Mouse (Mus musculus) urinary bladder, adult 18-20 months (tissue): ENCODE results near the gene Sgk1.
"Not testable (repeated sequence)": the region's sequence is repeated elsewhere in the genome, so short reads cannot be mapped to it uniquely, and the experiment has no call there.

Source experiments
- DNase-seq, 2 experiments: peaks; one replicate each; pipeline ENCODE4 v3.0.0; 2022; ENCODE audit warnings: low spot score in 2 of 2, mixed read lengths in 2 of 2

The Sgk1 gene

GRCm38 (mm10) chr10:21866504-21866903 is 15.5 kb upstream of the Sgk1 start:
- DNase-seq = no peak

DNA sequence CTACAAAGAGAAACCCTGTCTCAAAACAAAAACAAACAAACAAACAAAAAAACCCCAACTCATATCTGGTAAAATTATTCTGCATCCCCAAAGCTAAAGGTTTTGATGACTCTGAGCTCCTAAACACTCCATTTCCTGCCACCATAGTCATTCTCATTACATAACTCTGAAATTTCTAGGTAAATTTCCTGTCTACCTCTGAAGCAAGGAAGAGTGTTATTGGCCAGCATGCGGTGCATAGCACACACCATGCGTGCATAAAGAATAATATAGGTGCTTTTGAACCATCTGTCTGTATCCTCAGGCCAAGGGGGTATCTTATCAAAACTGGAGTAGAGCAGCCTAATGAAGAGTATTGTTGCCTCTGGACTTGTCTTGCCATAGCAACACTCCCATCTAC is 13.8 kb upstream of the Sgk1 start:
- no peak for DNase-seq

GRCm38 (mm10) chr10:21868623-21869022 is 13.4 kb upstream of the Sgk1 start:
- no peak for DNase-seq

DNA sequence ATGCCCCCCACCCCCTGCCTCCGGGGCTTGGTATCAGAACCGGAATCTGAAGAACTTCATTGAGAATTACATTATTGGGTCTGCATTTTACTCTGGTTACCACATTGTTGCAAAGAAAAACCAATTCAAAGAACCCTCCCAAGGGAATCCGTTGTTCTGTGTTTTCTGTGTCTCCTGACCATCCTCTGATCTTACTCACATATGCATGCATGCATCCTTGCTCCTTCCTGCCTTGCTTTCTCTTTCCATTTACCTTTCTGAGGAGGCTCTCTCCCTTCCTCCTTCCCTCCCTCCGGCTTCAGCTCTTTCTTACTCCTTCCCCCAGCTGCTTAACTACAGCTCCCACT is 174 bp upstream of the Sgk1 start:
- DNase-seq = no peak

DNA sequence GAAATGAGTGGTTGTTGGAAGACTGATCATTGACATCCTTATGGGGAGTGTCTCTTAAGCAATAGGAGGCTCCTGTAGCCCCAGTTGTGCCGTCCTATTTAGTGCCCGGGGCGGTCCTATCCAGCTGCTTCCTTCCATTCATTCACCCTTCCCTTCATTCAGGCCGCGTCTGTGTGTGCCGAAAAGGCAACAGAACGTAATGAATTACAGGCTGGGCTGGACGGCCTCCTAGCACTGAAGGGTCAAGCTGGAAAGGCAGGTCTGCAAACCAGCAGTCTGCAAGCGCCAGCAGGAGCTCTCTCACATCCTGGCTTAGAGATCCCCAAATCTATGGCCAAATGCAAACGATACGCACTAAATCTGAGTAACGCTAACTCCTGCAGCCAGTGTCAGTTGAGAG is 1.6 kb downstream of the Sgk1 start:
- no peak for DNase-seq

- DNase-seq = no peak
These were observed 2.5 kb downstream of the Sgk1 start for GRCm38 (mm10) chr10:21884534-21884933.

DNA sequence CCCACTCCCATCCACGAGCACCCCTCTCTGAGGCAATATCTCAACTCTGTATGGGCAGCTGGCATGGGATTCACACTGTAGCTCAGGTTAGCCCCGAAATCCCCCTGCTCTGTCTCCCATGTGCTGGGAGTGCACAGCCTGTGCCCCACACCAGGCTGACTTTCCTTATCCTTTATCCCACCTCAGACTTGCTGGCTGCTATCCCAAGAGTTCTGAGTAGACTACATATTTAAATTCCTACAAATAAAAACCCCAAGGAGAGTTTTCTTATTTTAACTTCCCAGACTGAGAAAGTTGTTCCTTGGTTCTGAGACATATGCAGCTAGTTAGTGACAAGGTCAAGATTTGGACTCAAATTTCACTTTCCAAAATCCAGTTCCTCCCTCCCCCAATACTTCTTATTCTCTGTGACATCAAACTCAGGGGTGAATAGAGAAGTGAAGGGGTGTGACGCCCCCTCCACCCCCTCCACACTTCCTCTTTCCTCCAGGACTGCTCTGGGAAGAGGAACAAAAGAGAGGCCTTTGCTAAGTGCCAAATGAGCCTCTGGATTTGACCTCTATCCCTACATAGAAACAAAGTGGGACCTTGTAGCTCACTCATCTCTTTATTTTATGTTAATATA is 7.3 kb downstream of the Sgk1 start:
- no peak for DNase-seq

- DNase-seq = no peak
These were observed 8.3 kb downstream of the Sgk1 start for GRCm38 (mm10) chr10:21890293-21890692.

GRCm38 (mm10) chr10:21891442-21891841 is 9.5 kb downstream of the Sgk1 start:
- no peak for DNase-seq

DNA sequence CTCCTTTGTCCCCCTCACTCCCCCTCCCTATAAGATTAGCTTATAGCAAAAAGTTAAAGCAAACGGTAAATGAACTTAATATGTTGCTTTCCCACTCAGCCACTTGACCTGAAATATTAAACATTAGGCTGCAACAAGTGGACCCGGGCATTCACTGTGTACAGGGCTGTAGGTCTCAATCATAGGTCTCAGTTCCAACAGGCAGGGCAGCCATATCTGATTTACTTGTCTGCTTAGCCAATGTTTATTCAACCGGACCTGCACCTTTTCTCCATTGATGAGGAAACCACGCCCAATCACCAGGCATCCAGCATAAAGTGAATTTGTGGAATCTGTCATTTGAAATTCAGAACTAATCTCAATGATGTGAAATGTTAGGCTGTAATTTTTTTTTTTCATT is 10.1 kb downstream of the Sgk1 start:
- DNase-seq = peak in 1 of 2 experiments; percentile 12

- no peak for DNase-seq
These were observed 16.4 kb downstream of the Sgk1 start for GRCm38 (mm10) chr10:21898417-21898816.

DNA sequence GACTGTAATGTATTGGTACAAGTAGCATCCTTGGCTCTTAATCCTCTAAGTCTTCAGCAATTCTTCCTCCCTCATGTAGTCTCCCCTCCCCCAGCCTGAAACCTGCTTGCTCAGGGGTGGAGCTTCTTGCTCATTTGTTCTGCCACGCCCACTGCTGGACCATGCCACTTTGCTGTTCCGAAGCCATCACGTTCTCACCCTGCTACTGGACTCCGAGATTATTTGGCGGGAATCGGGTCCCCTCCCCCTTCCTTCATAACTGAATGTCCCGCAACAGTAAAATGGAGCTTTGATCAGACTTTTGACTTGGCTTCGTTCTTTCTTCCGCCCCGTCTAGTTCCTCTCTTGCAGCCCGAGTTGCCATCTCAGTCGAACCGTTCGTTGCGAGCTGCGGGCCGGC is 16.9 kb downstream of the Sgk1 start:
- not testable (repeated sequence) for DNase-seq

GRCm38 (mm10) chr10:21899397-21899796 is 17.4 kb downstream of the Sgk1 start:
- no peak for DNase-seq

- no peak for DNase-seq
These were observed 20.5 kb downstream of the Sgk1 start for GRCm38 (mm10) chr10:21902152-21903140.

DNA sequence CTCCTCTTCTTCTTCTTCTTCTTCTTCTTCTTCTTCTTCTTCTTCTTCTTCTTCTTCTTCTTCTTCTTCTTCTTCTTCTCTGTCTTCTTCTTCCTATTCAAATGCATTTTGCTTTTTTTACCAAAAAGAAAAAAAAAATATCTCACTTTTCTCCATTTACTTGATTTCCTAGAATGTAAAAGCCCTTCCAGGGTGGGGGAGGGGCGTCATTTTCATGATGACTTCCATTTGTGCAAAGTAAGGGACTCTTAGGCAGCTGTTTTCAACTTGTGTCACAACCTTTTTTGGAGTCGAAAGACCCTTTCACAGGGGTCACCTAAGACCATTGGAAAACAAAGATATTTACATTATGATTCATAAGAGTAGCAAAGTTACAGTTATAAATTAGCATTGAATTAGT is 22.2 kb downstream of the Sgk1 start:
- DNase-seq = no peak

DNA sequence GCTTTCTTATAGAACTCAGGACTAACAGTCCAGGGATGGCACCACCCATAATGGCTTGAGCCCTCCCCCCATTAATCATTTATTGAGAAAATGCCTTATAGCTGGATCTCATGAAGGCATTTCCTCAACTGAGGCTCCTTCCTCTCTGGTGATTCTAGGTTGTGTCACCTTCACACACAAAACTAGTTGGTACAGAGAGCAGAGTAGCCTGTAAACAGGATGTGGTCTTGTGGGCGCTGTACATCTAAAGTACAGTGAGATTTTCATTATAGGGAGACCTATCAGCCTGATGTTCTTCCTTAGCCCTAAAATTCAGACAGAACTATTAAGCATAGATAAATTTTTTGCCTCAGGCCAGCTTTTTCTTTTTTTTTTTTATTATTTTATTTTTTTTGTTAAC is 23.6 kb downstream of the Sgk1 start:
- DNase-seq = no peak

DNA sequence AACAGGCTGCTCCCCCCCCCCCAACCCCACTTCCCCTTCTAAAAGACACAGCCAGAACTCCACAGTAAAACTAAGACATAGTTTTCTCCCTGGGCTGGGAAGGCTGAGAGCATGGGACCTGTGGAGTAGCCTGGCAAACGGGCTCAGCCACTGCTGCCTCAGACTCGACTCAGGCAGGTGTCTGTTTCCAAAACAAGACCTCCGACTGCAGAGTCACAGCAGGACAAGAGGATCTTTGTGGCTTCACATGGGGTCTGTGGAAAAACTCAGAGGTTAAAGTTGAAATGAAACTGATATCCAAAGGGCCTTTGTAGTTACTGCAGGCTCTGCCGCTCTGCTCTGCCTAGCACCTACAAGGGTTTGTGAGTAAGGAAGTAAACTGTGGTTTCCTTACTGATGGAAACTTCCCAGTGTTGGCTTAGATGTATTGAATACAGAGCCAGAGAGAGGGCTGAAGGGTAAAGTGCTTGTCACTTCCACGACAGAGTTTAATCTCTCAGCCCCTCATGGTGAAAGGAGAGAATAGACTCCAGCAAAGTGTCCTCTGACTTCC is 25.0 kb downstream of the Sgk1 start:
- DNase-seq = no peak

DNA sequence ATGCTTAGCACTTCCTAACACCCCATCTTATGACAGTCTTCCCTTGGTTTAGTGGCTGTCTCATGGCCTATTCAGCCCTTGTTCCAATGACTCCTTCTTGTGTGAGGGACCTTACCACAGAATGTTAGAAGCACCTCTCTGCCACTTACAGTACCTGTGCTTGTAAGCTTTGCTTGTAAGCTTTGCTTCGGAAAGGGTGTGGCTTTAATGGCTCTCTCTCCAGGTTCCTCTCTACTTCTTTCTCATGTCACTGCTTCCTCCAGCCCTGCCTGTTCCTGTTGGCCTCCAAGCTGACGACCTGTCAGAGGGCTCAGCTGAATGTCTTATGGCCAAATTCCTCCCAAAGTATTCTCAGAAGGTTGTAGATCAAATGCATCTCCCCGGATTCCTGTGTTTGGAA is 25.8 kb downstream of the Sgk1 start:
- no peak for DNase-seq

DNA sequence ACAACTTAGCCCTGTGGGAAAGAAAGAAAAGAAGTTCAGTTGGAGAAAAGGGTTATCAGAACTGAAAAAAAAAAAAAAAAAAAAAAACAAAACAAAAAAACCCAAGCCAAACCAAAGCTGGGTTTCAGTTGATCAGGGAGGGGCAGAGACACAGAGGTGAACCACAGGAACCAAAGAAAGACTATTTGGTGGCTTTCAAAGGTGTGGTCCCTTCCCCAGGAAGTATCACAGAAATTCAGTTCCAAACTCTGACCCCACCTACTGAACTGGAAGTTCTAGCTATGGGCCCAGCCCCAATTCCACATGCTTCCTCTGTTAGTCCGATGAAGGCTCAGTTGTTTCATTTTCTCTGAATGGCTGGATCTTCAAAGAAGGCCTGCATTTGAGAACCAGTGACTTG is 26.7 kb downstream of the Sgk1 start:
- no peak for DNase-seq

DNA sequence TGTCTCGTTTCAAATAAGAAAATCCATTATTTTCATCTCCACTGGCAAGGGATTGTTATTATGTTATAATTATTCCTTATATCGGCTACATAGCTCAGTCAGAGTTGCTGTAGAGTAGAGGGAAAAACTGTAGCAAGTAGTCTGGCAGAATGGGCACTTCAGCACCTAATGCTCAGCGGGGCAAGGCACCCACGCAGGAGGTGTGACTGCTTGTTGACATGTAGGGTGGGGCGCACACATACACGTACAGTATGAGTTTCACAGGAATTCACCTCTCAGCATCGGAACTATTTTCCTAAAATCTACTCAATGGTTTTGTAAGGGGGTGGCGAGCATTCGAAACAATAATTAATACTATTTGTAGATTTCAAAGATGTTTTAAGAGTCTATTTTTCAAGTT is 28.4 kb downstream of the Sgk1 start:
- no peak for DNase-seq

DNA sequence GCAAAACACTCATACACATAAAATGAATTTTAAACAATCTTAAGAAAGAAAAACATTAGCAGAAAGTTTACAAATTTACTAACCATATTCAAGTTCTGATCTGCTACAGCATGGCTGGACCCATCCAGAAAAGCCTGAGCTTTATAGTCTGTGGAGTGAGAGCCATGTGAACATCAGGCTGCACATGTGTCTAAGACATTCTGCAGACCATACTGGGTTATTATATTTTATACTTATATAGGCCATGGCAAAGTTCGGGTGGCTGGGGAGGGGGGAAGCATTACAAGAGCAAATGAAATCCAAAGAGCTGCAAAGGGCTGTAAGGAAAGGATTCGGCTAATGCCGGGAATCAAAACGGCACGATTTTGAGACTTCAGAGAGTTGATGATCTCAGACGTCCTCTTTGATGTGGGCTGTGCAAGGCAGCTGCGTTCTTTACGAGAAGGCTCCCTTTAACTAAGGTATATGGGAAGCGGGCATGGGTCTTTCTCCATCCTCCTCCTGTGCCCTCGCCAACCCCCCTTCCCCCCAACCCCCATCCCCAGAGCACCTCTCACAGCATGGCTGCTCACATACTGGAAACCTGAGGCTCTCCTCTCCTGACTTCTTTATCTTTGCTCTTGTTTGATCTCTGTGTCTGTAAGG is 29.4 kb downstream of the Sgk1 start:
- DNase-seq = no peak

DNA sequence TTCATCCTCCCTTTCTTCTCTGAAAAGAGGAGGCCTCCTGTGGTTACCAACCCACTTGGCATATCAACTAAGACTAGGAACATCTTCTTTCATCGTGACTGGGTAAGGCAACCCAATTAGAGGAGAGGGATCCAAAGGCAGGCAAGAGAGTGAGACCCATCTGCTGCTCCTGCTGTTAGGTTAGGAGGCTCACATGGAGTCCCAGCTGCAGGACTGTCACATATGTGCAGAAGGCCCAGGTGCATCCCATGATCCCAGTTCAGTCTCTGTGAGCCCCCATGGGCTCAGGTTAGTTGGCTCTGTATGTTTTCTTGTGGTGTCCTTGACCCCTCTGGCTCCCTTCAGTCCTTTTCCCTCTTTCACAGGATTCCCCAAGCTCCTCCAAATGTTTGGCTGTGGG is 32.8 kb downstream of the Sgk1 start:
- no peak for DNase-seq
